Mouse (Mus musculus): ENCODE data around the gene Timp4.
"Not testable (repeated sequence)": the region's sequence is repeated elsewhere in the genome, so short reads cannot be mapped to it uniquely, and the experiment has no call there.

Gene Timp4

DNA sequence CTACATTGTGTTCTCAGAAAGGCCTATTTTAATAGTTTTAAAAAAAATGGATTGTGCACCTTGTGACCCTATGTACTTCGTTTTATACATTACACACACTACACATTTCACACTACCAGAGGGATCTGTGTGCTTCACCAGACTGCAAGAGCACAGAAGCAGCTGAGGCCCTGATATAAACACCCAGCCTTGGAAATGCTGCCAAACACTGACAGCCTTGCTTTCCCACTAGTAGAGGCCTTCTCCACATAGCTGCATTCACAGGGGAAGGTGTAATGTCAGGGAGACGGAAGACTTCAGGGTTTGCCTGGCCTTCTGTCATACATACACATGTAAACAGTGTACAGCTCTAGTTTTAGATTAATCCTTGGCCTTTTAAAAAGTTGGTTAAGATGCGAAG, 3.2 kb upstream of the Timp4 start:
- no peak for DNase-seq (ENCODE audit: low spot score in 2 of 2)

DNA sequence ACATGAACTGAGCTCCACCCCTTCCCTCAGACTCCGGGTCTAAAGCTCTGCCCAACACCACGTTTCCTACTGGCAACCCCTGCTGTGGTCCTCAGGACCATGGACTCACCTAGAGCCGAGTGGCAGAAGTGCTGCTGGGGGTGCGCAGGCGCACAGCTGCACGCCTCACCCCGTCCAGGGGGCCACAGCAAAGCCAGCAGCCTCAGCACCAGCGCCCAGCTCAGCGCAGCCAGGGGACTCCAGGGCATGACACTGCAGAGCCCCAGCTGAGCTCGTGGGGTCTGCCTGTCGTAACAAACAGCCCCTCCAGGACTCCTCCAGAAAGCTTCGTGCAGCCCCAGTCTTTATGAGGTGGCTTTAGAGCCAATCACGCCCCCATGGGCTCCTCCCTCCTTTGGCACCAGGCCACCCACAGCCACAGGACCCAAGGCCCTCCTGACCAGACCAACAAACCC, 447 bp downstream of the Timp4 start:
- no peak for DNase-seq (ENCODE audit: low spot score in 2 of 2)

DNA sequence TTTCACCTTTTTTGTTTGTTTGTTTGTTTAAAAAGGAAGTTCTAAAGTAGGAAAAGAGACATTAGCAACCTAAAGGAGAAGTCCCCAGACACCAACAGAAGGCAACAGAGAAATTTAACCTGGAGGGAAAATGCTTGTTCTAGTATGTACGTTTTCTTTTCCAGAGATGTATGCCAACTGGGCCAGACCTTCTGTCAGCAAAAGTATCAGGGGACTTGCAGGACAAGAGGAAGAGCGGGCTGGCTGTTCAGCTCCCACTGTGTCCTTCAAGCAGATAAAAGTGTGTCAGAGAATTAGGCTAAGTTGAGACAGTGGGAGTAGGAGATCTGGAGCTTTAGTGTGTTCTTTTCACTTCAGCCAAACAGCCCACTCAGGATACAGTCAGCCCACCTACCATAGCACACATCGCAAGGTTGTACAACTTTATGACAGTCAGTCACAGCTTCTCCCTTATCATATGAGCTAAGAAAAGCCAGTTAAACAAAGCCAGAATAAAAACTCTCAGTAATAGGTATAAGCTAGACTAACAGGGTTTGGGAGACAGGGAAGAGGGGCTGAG, 6.4 kb downstream of the Timp4 start:
- no peak for DNase-seq (ENCODE audit: low spot score in 2 of 2)

DNA sequence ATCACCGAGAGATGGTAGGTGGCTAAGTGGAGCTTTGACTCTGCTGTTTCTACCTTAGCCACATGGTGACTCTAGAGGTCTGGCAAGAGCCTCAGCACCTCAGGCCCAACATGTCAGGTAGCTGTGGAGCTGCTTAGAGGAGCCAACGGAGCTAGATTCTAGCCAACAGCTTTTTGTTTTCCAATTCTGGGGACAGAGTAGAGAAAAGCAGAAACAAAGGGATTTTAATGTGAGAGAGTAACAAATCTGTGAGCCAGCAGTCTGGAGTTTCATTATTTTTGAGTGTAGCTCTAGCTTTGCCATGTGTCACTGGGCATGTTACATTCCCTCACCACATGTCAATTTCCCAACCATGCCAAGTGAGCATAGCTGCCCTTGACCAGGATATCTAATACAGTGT, 7.8 kb downstream of the Timp4 start:
- no peak for DNase-seq (ENCODE audit: low spot score in 2 of 2)

DNA sequence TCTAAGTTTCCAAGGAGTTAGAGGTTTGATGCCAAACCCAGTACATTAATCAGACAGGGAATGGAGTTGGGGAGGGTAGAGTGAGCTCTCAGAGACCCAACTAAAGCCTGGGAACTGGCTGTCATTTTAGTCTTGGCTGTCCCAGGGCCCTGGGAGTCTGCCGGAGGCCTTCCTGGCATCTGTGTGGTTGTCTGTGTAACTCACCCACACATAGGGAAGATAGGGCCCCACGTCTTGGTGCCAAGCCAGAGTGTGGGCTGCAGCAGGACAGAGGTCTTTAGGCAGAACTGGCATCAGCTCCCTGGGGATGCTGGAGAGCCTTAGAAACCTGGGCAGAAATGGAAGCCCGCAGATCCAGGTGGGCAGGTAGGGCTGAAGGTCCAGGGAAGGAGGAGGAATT, 10.1 kb downstream of the Timp4 start:
- no peak for DNase-seq (ENCODE audit: low spot score in 2 of 2)

DNA sequence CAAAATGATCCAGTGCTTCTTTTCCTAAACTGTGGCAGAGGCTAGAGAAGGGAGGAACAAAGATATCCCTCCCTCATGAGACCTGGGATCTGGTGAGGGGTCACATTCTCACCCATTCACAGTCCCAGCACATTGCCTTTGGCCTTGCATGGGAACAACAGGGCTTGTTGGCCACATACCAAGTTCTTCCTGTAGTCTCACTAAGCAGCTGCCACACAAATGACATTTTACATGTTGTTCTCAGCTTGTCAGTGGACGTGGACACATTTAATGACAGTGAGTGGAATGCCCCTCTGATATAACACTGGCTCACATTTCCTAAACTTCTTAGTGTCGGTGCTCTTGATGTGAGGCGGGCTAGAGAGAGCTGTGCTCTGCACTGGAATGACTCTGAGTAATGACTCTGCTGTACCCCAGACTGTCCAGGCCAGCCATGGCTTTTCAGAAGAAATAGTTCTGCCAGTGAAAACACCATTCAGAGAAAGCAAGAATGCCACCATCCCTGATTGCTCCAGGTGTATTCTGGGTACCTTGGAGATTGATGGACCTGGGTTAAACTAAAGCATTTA, 10.8 kb downstream of the Timp4 start:
- DNase-seq (ENCODE audit: low spot score in 2 of 2) = no peak

DNA sequence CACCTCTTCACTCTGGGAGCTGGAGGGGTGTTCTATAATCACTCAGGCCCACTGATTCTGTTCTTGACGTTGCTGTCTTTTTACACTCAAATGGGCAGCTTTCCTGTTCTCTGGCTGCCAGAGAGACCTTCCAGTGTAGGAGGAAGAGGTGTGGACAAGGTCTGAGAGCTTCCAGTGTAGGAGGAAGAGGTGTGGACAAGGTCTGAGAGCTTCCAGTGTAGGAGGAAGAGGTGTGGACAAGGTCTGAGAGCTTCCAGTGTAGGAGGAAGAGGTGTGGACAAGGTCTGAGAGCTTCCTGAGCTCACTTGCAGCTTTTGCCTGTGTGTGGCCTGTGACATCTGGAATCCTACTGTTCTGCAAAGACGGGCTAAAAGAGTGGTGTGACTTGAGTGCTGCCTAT, 11.6 kb downstream of the Timp4 start:
- DNase-seq (ENCODE audit: low spot score in 2 of 2) = not testable (repeated sequence)

DNA sequence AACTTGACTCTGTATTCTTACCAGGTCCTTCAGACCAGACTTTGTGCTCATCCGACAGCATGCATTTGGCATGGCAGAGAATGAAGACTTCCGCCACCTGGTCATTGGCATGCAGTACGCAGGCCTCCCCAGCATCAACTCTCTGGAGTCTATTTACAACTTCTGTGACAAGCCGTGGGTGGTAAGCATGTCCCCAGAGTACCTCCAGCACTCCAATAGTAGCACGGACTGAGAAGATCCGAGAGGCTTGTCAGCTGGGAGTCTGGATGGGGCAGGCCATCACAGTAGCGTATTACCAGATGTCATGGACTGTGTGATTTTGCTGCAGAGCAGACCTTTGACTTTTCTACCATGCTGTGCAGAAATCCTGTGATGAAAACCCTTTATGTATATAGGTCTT, 12.7 kb downstream of the Timp4 start:
- DNase-seq (ENCODE audit: low spot score in 2 of 2) = peak in 1 of 2 experiments; percentile 34

DNA sequence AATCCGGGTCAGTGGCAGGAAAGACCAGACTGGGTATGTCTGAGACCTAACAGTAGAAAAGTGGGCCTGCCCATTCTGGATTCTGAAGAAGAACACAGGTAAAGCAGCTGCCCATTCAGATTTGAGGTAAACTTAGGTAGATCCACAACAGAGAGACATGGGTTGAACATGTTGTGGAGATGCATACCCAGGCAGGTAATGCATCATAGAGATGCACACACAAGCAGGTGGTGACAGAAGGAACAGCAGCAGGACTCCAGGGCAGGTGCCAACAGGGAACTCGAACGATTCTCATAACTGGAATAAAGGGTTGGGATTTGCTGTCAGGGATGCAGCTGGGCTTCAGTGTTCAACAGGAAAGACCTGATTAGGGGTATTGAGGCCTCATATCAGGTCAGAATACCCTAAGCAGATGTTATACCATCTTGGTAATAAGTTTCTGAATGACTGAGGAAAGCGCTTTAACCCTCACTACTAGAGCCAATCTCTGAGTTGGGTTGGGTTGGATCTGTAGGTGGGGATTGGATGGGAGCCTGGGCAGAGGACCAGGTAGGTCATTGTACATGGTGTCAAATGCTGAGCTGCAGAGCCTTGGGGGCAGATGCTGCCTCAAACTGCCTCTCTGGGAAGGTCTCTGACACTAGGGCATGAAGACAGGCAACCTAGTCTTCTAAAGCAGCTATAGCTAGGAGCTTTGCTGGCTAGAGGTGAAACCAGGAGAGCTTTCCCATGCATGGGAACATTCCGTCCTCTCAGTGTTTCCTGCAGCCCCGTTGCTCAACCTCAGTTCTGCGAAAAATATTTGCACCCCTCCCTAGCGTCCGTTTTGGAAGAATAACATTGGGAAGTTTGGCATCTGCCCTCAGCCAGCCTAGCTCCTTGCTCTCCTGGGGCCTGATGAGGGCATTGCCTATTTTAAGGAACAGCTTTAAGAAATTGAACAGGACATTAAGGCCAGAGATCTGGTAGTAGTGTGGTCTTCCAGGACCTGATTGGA, 13.7 kb downstream of the Timp4 start:
- no peak for DNase-seq (ENCODE audit: low spot score in 2 of 2)

DNA sequence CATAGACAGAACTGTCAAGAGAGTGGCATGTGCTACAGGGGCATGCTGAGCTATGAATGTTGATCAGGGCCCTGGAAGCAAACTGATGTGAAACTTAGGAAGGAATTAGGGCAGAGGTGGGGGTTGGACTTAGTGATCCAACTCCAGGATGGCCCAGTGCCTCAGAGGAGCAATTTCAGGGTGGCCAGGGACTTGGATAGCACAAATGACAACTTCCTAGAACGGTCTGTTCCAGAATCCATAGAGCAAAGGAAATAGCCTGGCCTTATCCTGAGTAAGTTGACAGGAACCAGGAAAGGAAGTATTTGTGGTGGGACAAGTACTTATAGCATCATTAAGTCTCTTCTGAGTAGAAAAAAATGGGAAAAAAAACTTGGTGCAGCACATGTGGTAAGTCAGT, 19.4 kb downstream of the Timp4 start:
- DNase-seq (ENCODE audit: low spot score in 2 of 2) = no peak

DNA sequence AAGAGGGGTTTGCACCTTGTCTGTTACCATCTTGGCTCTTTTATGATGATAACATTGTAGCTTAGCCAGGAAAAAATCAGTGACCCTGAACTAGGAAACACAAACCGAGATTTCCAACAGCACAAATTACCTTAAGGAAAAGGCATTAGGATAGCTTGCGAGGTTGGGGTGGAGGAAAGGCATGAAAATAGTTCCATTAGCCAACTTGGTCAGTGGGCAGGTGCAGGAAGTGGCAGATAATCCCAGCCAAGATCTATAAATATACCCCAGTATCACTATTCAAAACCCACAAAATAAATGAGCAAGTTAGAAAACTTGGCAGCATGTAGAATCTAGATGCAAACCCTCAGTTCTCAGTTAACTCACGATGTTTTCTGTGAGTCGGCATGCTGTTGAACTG, 20.2 kb downstream of the Timp4 start:
- no peak for DNase-seq (ENCODE audit: low spot score in 2 of 2)

DNA sequence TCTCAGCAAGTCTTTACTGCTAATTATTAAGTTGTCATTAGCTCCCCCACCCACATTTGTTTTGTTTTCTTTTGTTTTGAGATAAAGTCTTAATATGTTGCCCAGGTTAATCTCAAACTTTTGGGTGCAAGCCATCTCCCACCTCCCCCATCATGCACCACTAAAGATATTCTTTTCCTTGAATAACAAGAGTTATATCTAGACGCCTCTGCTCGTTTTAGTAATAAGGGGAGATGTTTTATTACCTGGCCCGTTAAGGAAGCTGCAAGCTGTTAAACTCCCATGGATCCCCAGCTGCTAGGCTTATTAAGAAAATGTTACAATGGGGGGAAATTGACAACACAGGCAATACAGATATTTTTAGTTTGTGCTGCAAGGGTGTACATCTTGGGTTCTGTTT, 21.4 kb downstream of the Timp4 start:
- no peak for DNase-seq (ENCODE audit: low spot score in 2 of 2)

DNA sequence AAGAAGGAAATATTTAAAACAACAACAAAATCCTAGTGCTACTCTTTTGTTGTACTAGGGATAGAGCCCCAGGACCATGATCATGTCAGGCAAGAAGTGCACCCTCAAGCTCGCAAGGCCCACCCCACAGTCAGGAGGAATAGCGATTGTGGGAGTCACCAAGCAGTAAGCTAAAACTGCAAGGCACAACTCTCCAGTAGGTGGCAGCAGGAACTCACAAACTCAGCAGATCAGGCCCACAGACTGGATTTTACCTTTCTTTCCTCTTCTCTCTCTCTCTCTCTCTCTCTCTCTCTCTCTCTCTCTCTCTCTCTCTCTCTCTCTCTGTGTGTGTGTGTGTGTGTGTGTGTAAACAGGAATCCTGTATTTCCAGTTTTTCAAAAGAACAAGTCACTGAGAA, 24.5 kb downstream of the Timp4 start:
- peak; percentile 67 to 70 for DNase-seq (ENCODE audit: low spot score in 2 of 2)

DNA sequence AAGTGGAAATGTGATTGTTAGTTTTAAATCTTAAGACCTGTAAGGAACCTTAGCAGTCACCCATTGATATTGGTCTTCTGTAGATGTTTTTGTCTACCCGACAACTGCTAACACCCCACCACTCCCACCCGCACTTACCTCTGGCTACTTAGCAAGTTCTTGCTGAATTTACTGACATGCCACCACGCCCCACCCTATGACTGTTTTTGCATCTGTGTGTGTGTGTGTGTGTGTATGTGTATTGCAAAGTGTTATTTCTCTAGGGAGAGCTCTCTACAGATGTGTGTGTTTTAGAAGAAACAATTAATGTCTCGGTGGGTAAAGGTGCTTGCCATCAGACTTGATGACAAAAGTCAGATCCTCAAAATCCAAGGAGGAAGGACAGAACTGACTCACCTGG, 25.0 kb downstream of the Timp4 start, which contains the start of gene Gm17482:
Gene Gm17482, plus strand, starts transcription at position 301 of the 400 bp plus-strand sequence.
- no peak for DNase-seq (ENCODE audit: low spot score in 2 of 2)

DNA sequence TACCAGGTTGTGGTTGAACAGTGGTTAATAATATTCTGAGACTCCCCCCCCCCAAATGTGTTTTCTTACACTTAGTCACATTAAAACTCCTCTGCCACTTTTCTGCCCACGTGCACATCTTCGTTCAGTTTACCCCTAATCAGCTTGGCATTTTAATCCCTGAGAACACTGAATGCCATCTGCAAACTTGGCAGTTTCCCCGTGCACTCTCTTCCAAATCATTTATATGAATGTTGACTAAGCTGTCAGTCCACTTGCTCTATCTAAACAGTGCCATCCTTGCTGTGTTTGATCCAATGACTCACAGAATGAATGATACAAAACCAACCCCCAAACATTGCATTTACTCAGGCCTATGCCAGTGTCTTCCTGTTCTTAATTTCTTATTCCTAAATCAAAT, 26.5 kb downstream of the Timp4 start:
- DNase-seq (ENCODE audit: low spot score in 2 of 2) = no peak

DNA sequence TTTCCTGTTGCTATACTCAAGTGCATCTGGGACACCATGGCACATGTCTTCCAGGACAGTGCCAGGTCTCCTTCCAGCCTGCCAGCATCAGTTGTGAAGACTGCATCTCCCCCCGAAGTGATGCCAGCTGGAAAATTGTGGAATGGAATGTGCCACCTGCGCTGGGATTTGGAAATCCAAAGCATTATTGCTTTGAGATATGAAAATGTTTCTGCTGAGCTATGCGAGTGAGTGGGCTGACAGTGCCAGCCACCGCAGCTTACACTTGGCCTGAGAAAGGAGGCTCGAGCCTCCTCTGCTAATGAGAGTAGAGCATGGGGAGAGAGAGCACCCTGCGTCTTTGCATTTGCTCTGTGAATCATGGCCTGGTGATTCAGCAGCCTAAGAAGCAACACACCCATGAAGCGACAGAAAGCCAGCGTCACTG, 30.8 kb downstream of the Timp4 start:
- peak; percentile 55 to 60 for DNase-seq (ENCODE audit: low spot score in 2 of 2)

DNA sequence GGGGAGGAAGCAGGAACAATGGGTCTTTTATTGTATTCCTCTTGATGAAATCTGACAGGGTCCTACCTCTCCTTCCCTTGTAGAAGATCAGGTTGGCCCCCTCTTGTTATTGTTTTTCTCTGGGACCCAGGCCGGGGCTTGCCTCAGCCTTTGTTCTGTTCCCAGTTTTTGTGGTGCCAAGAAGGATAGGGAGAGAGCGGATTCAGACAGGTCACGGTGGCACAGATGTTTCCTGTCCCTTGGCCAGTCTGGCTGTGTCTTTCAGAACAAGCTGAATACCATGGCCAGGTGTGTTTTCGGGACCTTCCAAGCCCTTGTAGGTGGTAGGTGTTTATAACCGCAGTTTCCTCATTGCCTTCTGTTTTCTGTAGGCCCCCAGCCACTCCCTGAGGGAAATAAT, 38.9 kb downstream of the Timp4 start:
- no peak for DNase-seq (ENCODE audit: low spot score in 2 of 2)

DNA sequence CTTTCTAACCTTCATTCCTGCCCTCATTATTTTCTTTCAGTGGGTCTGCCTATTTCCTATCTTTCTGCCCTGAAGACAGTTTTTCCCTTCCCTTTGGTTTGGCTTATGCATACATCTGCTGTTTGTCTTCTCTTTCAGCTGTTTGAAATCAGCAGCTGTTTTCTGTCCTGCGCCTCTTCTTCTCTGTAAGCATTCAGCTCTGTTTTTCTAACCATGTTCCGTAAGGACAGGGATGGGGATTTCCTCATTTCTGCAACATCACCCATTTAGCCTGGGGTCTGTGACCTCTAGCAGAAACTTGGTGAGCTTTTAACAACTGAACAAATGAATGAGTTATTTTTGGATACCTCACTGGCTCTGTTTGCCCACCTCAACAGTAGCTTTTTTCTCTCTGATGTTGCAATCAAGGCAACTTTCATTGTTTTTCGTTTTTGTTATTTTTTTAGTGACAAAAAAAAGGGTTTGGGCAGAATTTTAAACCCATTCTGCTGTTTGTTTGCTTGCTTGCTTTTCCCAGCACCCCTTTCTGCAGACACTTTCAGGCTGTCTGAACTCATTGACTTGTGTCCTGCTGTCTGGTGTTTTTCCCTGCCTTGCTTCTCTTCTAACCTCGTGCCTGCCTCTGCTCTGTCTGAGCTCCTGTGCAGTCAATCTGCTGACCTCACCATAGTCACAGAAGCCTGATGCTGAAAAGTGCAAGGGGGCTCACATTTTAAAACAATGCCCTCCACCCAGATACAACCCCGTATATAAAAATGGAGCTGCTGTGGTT, 39.7 kb downstream of the Timp4 start:
- no peak for DNase-seq (ENCODE audit: low spot score in 2 of 2)

DNA sequence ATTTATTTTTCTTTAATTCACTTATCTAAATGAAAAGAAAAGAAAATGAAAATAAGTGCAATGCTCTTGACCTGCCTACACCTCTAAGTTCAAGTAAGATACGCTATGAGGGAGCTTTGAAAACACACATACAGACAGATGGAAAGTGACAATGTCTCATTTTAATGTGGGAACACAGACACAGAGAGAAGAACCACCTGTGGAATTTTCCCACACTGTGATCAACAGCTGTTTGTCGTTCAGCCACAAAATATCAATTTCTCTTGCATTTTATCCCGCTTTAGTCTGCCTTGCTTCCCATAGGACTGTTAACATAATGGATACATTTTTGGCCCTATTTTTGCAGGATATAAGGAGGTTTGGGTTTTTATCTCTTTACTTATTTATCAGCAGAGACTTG, 41.2 kb downstream of the Timp4 start:
- DNase-seq (ENCODE audit: low spot score in 2 of 2) = no peak

DNA sequence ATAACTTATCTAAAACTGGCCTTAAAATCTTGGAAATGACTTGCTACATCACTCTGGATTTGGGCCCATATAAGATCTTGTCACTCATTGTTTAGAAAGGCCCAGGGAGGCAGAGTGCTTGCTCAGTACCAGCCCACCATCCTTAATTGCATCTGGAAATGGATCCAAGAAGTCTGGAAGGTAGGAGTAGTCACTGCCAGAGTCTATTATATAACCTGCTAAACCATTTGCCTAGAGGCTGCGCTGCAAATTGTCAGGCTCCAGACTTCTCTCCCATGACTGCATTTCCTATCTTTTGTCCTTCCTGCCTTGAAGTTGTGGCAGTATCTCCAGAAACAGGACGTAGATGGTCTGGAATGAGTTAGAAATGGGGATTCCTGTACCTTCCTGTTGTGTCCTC, 41.8 kb downstream of the Timp4 start:
- peak in 1 of 2 experiments; percentile 45 for DNase-seq (ENCODE audit: low spot score in 2 of 2)

DNA sequence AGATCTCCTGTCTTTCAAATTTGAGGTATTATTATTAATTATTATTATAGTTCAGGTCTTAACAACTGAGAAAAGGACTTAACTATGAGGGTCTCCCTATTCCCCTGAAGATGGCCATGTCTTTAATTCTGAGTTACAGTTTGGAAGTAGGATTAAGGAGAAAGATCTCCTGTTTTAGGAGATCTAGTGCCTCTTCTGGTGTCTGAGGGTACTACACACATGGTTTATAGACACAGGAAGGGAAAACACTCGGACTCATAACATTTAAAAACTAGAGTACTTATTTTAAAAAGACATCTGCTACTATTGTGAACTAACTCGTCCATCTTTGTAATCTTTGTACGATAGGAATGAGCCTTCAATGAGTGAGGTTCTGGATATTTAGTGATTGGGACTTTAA, 49.0 kb downstream of the Timp4 start:
- no peak for DNase-seq (ENCODE audit: low spot score in 2 of 2)

DNA sequence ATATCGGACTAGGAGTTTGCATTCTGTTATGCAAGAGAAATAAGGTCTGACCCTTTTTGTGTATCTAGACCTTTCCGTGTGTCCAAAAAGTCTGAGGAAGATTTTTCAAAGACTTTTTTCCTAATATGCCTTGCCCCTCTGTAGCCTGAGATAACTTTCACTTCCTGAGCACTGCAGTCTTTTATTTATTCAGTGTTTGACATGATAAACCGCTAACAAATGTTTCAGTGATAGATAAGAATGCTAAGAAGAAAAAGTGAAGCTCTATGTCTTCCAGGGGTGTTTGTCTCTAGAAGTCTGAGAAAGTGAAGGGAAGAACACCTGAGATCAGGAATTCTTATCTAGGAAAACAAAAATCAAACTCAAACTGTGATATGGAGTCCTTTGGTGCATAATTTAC, 51.3 kb downstream of the Timp4 start:
- no peak for DNase-seq (ENCODE audit: low spot score in 2 of 2)

Measured in right cerebral cortex, postnatal 36 days (tissue).